Mouse (Mus musculus): ENCODE data around the gene Actrt2. TPM values are rescaled to one million over a fixed set of nuclear protein-coding genes. Genes with fewer than 3 reads are reported as not detected.

Gene Actrt2
- polyA plus RNA-seq (2014; fragmentation: Nextera tagmentation; extraction: Ambion mirVana), result not detected in 2 replicates

- Histone ChIP-seq H3K9me3 (replicated peaks; ENCODE audit: control insufficient read depth, low read length) (no peaks in the 10 kb centered on the region), H3K27ac (ENCODE audit: low read depth, low read length) (no peak within 1 kb of the TSS), H3K36me3 (ENCODE audit: control insufficient read depth, insufficient read depth, low read length) (no peaks in the 10 kb centered on the region), H3K4me2 (no peak within 1 kb of the TSS), H3K4me1 (ENCODE audit: control insufficient read depth, insufficient read depth, low read length) (no peaks in the 10 kb centered on the region), H3K27me3 (ENCODE audit: control insufficient read depth, insufficient read depth, low read length) (peaks cover 29% of the 10 kb centered on the region), H3K4me3 (ENCODE audit: low read depth, low read length) (no peak within 1 kb of the TSS), H3K9ac (ENCODE audit: low read depth, low read length) (no peak within 1 kb of the TSS)
- WGBS (ENCODE audit: insufficient replicate concordance), result 80% methylated on average over 2 of the region's 2 CpGs
- no peak for ATAC-seq (replicated peaks; ENCODE audit: insufficient number of reproducible peaks, low FRiP score, low TSS enrichment)
Observed at GRCm38 (mm10) chr4:154667767-154668166, at the start of gene Actrt2. Actrt2 (minus strand) TSS chr4:154667867.

- WGBS (ENCODE audit: insufficient replicate concordance), result 66% methylated on average over 21 of the region's 21 CpGs
- peaks cover 6% of the 10 kb centered on the region for H3K27me3 ChIP-seq (ENCODE audit: control insufficient read depth, insufficient read depth, low read length)
- H3K4me3 ChIP-seq (ENCODE audit: low read depth, low read length), result no peak overlapping the region
- no peaks in the 10 kb centered on the region for H3K9me3 ChIP-seq (replicated peaks; ENCODE audit: control insufficient read depth, low read length)
- H3K4me2 ChIP-seq, result no peak overlapping the region
- H3K27ac ChIP-seq (ENCODE audit: low read depth, low read length), result no peak overlapping the region
- H3K4me1 ChIP-seq (ENCODE audit: control insufficient read depth, insufficient read depth, low read length), result no peaks in the 10 kb centered on the region
- H3K36me3 ChIP-seq (ENCODE audit: control insufficient read depth, insufficient read depth, low read length), result no peaks in the 10 kb centered on the region
- H3K9ac ChIP-seq (ENCODE audit: low read depth, low read length), result no peak overlapping the region
- no peak for ATAC-seq (replicated peaks; ENCODE audit: insufficient number of reproducible peaks, low FRiP score, low TSS enrichment)
Observed at GRCm38 (mm10) chr4:154709391-154710107, 41.9 kb upstream of the Actrt2 start.

- H3K27ac ChIP-seq (ENCODE audit: low read depth, low read length), result no peak overlapping the region
- no peak for ATAC-seq (replicated peaks; ENCODE audit: insufficient number of reproducible peaks, low FRiP score, low TSS enrichment)
Observed at GRCm38 (mm10) chr4:154708811-154709210, 41.1 kb upstream of the Actrt2 start.

GRCm38 (mm10) chr4:154708223-154708622 is 40.6 kb upstream of the Actrt2 start:
- Histone ChIP-seq H3K36me3 (ENCODE audit: control insufficient read depth, insufficient read depth, low read length) (no peaks in the 10 kb centered on the region), H3K4me2 (no peak overlapping the region), H3K4me3 (ENCODE audit: low read depth, low read length) (no peak overlapping the region), H3K27me3 (ENCODE audit: control insufficient read depth, insufficient read depth, low read length) (peaks cover 9% of the 10 kb centered on the region), H3K4me1 (ENCODE audit: control insufficient read depth, insufficient read depth, low read length) (no peaks in the 10 kb centered on the region), H3K9me3 (replicated peaks; ENCODE audit: control insufficient read depth, low read length) (no peaks in the 10 kb centered on the region), H3K9ac (ENCODE audit: low read depth, low read length) (no peak overlapping the region), H3K27ac (ENCODE audit: low read depth, low read length) (no peak overlapping the region)
- no peak for ATAC-seq (replicated peaks; ENCODE audit: insufficient number of reproducible peaks, low FRiP score, low TSS enrichment)
- WGBS (ENCODE audit: insufficient replicate concordance), result 81% methylated on average over 11 of the region's 11 CpGs

More at GRCm38 (mm10) chr4:154708811-154709210, 41.1 kb upstream of the Actrt2 start:
- WGBS (ENCODE audit: insufficient replicate concordance), result 57% methylated on average over 2 of the region's 2 CpGs
- no peak overlapping the region for H3K4me2 ChIP-seq
- no peak overlapping the region for H3K9ac ChIP-seq (ENCODE audit: low read depth, low read length)
- H3K27me3 ChIP-seq (ENCODE audit: control insufficient read depth, insufficient read depth, low read length), result peaks cover 9% of the 10 kb centered on the region
- no peaks in the 10 kb centered on the region for H3K9me3 ChIP-seq (replicated peaks; ENCODE audit: control insufficient read depth, low read length)
- H3K4me1 ChIP-seq (ENCODE audit: control insufficient read depth, insufficient read depth, low read length), result no peaks in the 10 kb centered on the region
- no peak overlapping the region for H3K4me3 ChIP-seq (ENCODE audit: low read depth, low read length)
- no peaks in the 10 kb centered on the region for H3K36me3 ChIP-seq (ENCODE audit: control insufficient read depth, insufficient read depth, low read length)

- 76% methylated on average over 4 of the region's 4 CpGs for WGBS (ENCODE audit: insufficient replicate concordance)
Observed at GRCm38 (mm10) chr4:154707521-154707920, 39.9 kb upstream of the Actrt2 start.

GRCm38 (mm10) chr4:154706442-154706841 is 38.8 kb upstream of the Actrt2 start:
- no peak overlapping the region for H3K4me3 ChIP-seq (ENCODE audit: low read depth, low read length)
- WGBS (ENCODE audit: insufficient replicate concordance), result 48% methylated on average over 1 of the region's 1 CpGs
- peaks cover 5% of the 10 kb centered on the region for H3K27me3 ChIP-seq (ENCODE audit: control insufficient read depth, insufficient read depth, low read length)
- no peak overlapping the region for H3K4me2 ChIP-seq
- no peak overlapping the region for H3K27ac ChIP-seq (ENCODE audit: low read depth, low read length)
- ATAC-seq (replicated peaks; ENCODE audit: insufficient number of reproducible peaks, low FRiP score, low TSS enrichment), result no peak
- no peaks in the 10 kb centered on the region for H3K4me1 ChIP-seq (ENCODE audit: control insufficient read depth, insufficient read depth, low read length)
- H3K36me3 ChIP-seq (ENCODE audit: control insufficient read depth, insufficient read depth, low read length), result no peaks in the 10 kb centered on the region
- H3K9ac ChIP-seq (ENCODE audit: low read depth, low read length), result no peak overlapping the region
- H3K9me3 ChIP-seq (replicated peaks; ENCODE audit: control insufficient read depth, low read length), result no peaks in the 10 kb centered on the region

More at GRCm38 (mm10) chr4:154707521-154707920, 39.9 kb upstream of the Actrt2 start:
- H3K27me3 ChIP-seq (ENCODE audit: control insufficient read depth, insufficient read depth, low read length), result peaks cover 9% of the 10 kb centered on the region
- H3K9me3 ChIP-seq (replicated peaks; ENCODE audit: control insufficient read depth, low read length), result no peaks in the 10 kb centered on the region
- no peak overlapping the region for H3K4me2 ChIP-seq
- no peak overlapping the region for H3K9ac ChIP-seq (ENCODE audit: low read depth, low read length)
- H3K4me3 ChIP-seq (ENCODE audit: low read depth, low read length), result no peak overlapping the region
- ATAC-seq (replicated peaks; ENCODE audit: insufficient number of reproducible peaks, low FRiP score, low TSS enrichment), result no peak
- no peaks in the 10 kb centered on the region for H3K4me1 ChIP-seq (ENCODE audit: control insufficient read depth, insufficient read depth, low read length)
- no peak overlapping the region for H3K27ac ChIP-seq (ENCODE audit: low read depth, low read length)
- H3K36me3 ChIP-seq (ENCODE audit: control insufficient read depth, insufficient read depth, low read length), result no peaks in the 10 kb centered on the region

- Histone ChIP-seq H3K9ac (ENCODE audit: low read depth, low read length) (no peak overlapping the region), H3K27ac (ENCODE audit: low read depth, low read length) (no peak overlapping the region), H3K4me3 (ENCODE audit: low read depth, low read length) (no peak overlapping the region), H3K27me3 (ENCODE audit: control insufficient read depth, insufficient read depth, low read length) (peaks cover 5% of the 10 kb centered on the region), H3K4me2 (no peak overlapping the region), H3K36me3 (ENCODE audit: control insufficient read depth, insufficient read depth, low read length) (no peaks in the 10 kb centered on the region), H3K4me1 (ENCODE audit: control insufficient read depth, insufficient read depth, low read length) (peaks cover 6% of the 10 kb centered on the region; the same call in 1 of the 2 replicates), H3K9me3 (replicated peaks; ENCODE audit: control insufficient read depth, low read length) (no peaks in the 10 kb centered on the region)
- 69% methylated on average over 4 of the region's 4 CpGs for WGBS (ENCODE audit: insufficient replicate concordance)
- ATAC-seq (replicated peaks; ENCODE audit: insufficient number of reproducible peaks, low FRiP score, low TSS enrichment), result no peak
Observed at GRCm38 (mm10) chr4:154705681-154706080, 38.0 kb upstream of the Actrt2 start.

GRCm38 (mm10) chr4:154705056-154705455 is 37.4 kb upstream of the Actrt2 start:
- H3K4me1 ChIP-seq (ENCODE audit: control insufficient read depth, insufficient read depth, low read length), result peaks cover 13% of the 10 kb centered on the region; the same call in 1 of the 2 replicates
- peaks cover 5% of the 10 kb centered on the region for H3K27me3 ChIP-seq (ENCODE audit: control insufficient read depth, insufficient read depth, low read length)
- no peak overlapping the region for H3K27ac ChIP-seq (ENCODE audit: low read depth, low read length)
- H3K4me3 ChIP-seq (ENCODE audit: low read depth, low read length), result no peak overlapping the region
- H3K9me3 ChIP-seq (replicated peaks; ENCODE audit: control insufficient read depth, low read length), result no peaks in the 10 kb centered on the region
- no peak overlapping the region for H3K9ac ChIP-seq (ENCODE audit: low read depth, low read length)
- ATAC-seq (replicated peaks; ENCODE audit: insufficient number of reproducible peaks, low FRiP score, low TSS enrichment), result no peak
- H3K4me2 ChIP-seq, result no peak overlapping the region
- H3K36me3 ChIP-seq (ENCODE audit: control insufficient read depth, insufficient read depth, low read length), result no peaks in the 10 kb centered on the region
- WGBS (ENCODE audit: insufficient replicate concordance), result 67% methylated on average over 6 of the region's 6 CpGs

GRCm38 (mm10) chr4:154704591-154704990 is 36.9 kb upstream of the Actrt2 start:
- Histone ChIP-seq H3K4me3 (ENCODE audit: low read depth, low read length) (no peak overlapping the region), H3K27me3 (ENCODE audit: control insufficient read depth, insufficient read depth, low read length) (peaks cover 5% of the 10 kb centered on the region), H3K4me2 (no peak overlapping the region), H3K4me1 (ENCODE audit: control insufficient read depth, insufficient read depth, low read length) (peaks cover 13% of the 10 kb centered on the region), H3K27ac (ENCODE audit: low read depth, low read length) (no peak overlapping the region), H3K9me3 (replicated peaks; ENCODE audit: control insufficient read depth, low read length) (no peaks in the 10 kb centered on the region), H3K9ac (ENCODE audit: low read depth, low read length) (no peak overlapping the region), H3K36me3 (ENCODE audit: control insufficient read depth, insufficient read depth, low read length) (no peaks in the 10 kb centered on the region)
- 84% methylated on average over 7 of the region's 7 CpGs for WGBS (ENCODE audit: insufficient replicate concordance)
- ATAC-seq (replicated peaks; ENCODE audit: insufficient number of reproducible peaks, low FRiP score, low TSS enrichment), result no peak

Measured in heart, embryonic 11.5 days (tissue).